Mouse (Mus musculus): ENCODE results near the gene Gfpt1. TPM values are rescaled to one million over a fixed set of nuclear protein-coding genes. Genes with fewer than 3 reads are reported as not detected.

Gfpt1 gene
- polyA plus RNA-seq, 1 experiment: 0.03 TPM

DNA sequence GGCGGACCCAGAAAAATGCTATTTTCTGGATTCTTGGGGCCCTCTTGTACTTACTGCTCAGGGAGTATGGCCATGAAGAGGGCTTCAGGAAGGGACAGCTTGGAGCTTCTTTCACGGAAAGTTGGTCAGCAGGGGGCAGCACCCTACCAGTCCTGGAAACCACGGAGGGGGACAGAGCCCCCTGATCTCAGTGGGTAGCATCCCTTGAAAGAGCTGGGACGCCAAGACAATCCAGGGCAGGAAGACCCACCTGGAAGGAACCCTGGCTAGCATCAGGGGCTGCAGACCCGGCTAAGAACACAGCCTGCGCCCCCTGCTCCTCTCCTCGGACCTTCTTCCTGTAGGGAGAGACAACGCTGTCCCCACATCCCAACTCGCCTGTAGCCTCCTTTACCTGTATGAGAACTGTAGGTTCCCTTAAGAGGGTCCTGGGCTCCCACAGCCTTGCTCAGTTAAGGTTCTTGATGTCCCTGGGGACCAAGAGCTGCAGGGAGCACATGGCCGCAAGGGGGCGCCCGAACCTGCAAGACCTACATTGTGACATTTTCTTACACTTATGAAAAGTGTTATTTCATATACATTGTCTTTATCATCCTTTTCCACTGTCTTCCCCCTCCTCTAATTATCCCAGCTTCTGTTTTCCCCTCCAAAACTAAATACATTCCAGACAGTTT is 58.8 kb downstream of the Gfpt1 start:
- no peaks in the 10 kb centered on the region; the same call in 1 of the 2 replicates for H3K27me3 ChIP-seq (ENCODE audit: control insufficient read depth)
- no peaks in the 10 kb centered on the region for H3K36me3 ChIP-seq (ENCODE audit: control insufficient read depth)
- H3K4me3 ChIP-seq (replicated peaks): no peak overlapping the region
- H3K9me3 ChIP-seq (ENCODE audit: control insufficient read depth, low read length): no peaks in the 10 kb centered on the region
- peaks cover 10% of the 10 kb centered on the region for H3K4me1 ChIP-seq (ENCODE audit: control insufficient read depth)
- TF ChIP-seq GATA1 (IDR thresholded peaks at IDR 0.05; ENCODE audit: low read length) (no peak), TAL1 (IDR thresholded peaks at IDR 0.05; ENCODE audit: low read length) (no peak)

DNA sequence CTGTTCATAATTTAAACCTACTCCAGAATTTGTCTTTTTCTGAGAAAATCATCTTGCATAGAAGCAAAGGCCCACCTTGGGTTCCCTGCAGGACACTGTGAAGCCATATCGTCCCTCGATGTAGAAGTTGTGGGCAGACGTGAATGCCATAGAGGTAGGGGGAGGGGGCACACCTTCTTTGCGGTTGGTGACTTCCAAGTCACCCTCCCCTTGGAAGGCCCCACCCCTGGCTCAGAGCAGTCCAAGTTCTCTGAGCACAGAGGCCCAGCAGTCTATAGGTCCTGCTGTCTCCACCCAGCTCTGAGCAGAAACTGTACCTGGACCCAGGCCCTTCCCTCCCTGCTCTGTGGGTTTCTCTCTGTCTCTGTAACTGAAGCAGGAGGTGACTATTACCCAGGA is 59.3 kb downstream of the Gfpt1 start:
- no peaks in the 10 kb centered on the region for H3K9me3 ChIP-seq (ENCODE audit: control insufficient read depth, low read length)
- no peak overlapping the region for H3K4me3 ChIP-seq (replicated peaks)
- peaks cover 10% of the 10 kb centered on the region for H3K4me1 ChIP-seq (ENCODE audit: control insufficient read depth)
- TF ChIP-seq TAL1 (IDR thresholded peaks at IDR 0.05; ENCODE audit: low read length): no peak
- TF ChIP-seq GATA1 (IDR thresholded peaks at IDR 0.05; ENCODE audit: low read length): no peak
- H3K36me3 ChIP-seq (ENCODE audit: control insufficient read depth): no peaks in the 10 kb centered on the region
- H3K27me3 ChIP-seq (ENCODE audit: control insufficient read depth): no peaks in the 10 kb centered on the region; the same call in 1 of the 2 replicates

DNA sequence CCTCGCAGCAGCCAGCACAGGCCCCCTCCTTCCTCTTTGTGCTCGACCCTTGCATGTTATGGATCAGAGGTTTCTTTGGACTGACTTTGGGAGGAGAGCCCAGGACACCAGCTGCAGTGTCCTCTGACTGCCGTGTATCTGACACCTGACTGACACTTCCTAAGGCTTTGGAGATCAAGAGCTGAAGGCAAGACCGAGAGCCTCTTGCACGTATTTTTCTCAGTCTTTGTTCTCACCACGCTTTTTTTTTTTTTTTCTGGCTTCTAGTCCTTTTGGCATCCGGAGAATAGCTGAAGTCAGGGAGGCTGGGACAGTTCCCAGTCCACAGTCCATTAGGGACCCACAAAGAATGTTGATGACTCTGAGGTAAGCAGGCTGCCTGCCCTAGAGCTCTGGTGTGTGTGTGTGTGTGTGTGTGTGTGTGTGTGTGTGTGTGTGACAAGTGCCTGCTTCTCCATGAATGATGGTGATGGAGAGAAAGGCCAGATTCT is 59.8 kb downstream of the Gfpt1 start:
- H3K36me3 ChIP-seq (ENCODE audit: control insufficient read depth): no peaks in the 10 kb centered on the region
- TF ChIP-seq TAL1 (IDR thresholded peaks at IDR 0.05; ENCODE audit: low read length) (no peak), GATA1 (IDR thresholded peaks at IDR 0.05; ENCODE audit: low read length) (no peak)
- no peaks in the 10 kb centered on the region; the same call in 1 of the 2 replicates for H3K27me3 ChIP-seq (ENCODE audit: control insufficient read depth)
- H3K4me1 ChIP-seq (ENCODE audit: control insufficient read depth): peaks cover 10% of the 10 kb centered on the region
- H3K4me3 ChIP-seq (replicated peaks): no peak overlapping the region
- no peaks in the 10 kb centered on the region for H3K9me3 ChIP-seq (ENCODE audit: control insufficient read depth, low read length)

DNA sequence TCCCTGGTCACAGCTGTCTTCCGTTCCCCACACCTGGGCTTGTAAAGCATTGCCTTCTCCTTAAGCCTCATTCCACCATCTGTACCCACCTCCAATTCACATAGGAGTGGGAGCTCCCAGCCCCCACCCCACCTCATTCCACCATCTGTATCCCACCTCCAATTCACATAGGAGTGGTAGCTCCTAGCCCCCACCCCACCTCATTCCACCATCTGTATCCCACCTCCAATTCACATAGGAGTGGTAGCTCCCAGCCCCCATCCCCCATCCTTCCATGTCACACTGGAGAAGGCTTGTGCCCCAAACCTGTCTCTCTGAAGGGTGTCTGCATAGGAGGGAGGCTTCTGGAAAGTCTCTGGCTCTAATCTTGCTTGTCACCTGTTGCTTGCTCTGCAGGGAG is 60.7 kb downstream of the Gfpt1 start:
- Histone ChIP-seq H3K9me3 (ENCODE audit: control insufficient read depth, low read length) (no peaks in the 10 kb centered on the region), H3K27me3 (ENCODE audit: control insufficient read depth) (no peaks in the 10 kb centered on the region; the same call in none of the 2 replicates), H3K4me1 (ENCODE audit: control insufficient read depth) (peaks cover 10% of the 10 kb centered on the region), H3K4me3 (replicated peaks) (no peak overlapping the region), H3K36me3 (ENCODE audit: control insufficient read depth) (no peaks in the 10 kb centered on the region)
- no peak for TF ChIP-seq TAL1 (IDR thresholded peaks at IDR 0.05; ENCODE audit: low read length)
- no peak for TF ChIP-seq GATA1 (IDR thresholded peaks at IDR 0.05; ENCODE audit: low read length)

DNA sequence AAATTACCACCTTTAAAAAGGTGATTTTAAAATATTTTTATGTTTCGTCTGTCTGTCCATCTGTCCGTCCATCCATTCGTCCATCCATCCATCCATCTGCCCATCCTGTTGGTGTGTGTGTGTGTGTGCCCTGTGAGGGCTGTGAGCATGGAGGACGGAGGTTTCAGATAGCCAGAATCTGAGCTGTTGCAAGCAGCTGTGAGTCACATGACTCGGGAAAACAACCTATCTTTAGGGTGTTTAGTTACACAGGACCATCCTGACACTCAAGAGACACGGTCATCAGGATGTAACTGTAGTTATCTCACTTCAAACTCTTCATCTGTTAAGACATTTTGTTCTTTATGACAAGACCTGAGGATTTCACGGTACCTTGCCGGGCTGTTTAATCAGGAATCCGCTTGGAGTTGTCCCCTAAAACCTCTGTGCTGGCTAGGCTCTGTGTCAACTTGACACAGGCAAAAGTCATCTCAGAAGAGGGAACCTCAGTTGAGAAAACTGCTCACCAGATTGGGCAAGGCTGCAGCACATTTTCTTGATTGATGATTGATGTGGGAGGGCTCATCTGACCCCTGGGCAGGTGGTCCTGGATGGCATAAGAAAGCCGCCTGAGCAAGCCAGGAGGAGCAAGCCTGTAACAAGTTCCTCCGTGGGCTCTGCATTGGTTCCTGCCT is 61.6 kb downstream of the Gfpt1 start, which contains the start of gene D6Ertd527e:
D6Ertd527e (plus strand) TSS at position 624 of the 674 bp plus-strand sequence.
- Histone ChIP-seq H3K9me3 (ENCODE audit: control insufficient read depth, low read length) (no peaks in the 10 kb centered on the region), H3K36me3 (ENCODE audit: control insufficient read depth) (no peaks in the 10 kb centered on the region), H3K4me1 (ENCODE audit: control insufficient read depth) (peaks cover 10% of the 10 kb centered on the region), H3K27me3 (ENCODE audit: control insufficient read depth) (peaks cover 2% of the 10 kb centered on the region), H3K4me3 (replicated peaks) (no peak within 1 kb of the TSS)
- no peak for TF ChIP-seq TAL1 (IDR thresholded peaks at IDR 0.05; ENCODE audit: low read length)
- no peak for TF ChIP-seq GATA1 (IDR thresholded peaks at IDR 0.05; ENCODE audit: low read length)

DNA sequence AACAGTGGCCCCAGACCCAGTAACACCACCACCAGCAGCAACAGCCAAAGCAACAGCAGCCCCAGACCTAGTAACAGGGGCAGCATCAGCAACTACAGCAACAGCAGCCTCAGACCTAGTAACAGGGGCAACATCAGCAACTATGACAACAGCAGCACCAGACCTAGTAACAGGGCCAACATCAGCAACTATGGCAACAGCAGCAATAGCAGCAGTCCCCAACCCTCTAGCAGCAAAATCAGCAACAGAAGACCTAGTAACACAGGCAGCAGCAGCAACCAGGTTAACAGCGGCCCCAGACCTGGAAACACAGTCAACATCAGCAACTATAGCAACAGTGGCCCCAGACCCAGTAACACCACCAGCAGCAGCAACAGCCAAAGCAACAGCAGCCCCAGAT is 68.8 kb downstream of the Gfpt1 start:
- no peaks in the 10 kb centered on the region for H3K9me3 ChIP-seq (ENCODE audit: control insufficient read depth, low read length)
- TF ChIP-seq TAL1 (IDR thresholded peaks at IDR 0.05; ENCODE audit: low read length) (no peak), GATA1 (IDR thresholded peaks at IDR 0.05; ENCODE audit: low read length) (no peak)
- H3K36me3 ChIP-seq (ENCODE audit: control insufficient read depth): no peaks in the 10 kb centered on the region
- no peak overlapping the region for H3K4me3 ChIP-seq (replicated peaks)
- peaks cover 7% of the 10 kb centered on the region for H3K27me3 ChIP-seq (ENCODE audit: control insufficient read depth)
- no peaks in the 10 kb centered on the region for H3K4me1 ChIP-seq (ENCODE audit: control insufficient read depth)

- Histone ChIP-seq H3K4me3 (replicated peaks) (no peak overlapping the region), H3K36me3 (ENCODE audit: control insufficient read depth) (no peaks in the 10 kb centered on the region), H3K9me3 (ENCODE audit: control insufficient read depth, low read length) (no peaks in the 10 kb centered on the region), H3K27me3 (ENCODE audit: control insufficient read depth) (peaks cover 7% of the 10 kb centered on the region), H3K4me1 (ENCODE audit: control insufficient read depth) (no peaks in the 10 kb centered on the region)
- TF ChIP-seq TAL1 (IDR thresholded peaks at IDR 0.05; ENCODE audit: low read length) (no peak), GATA1 (IDR thresholded peaks at IDR 0.05; ENCODE audit: low read length) (no peak)
Measured at GRCm38 (mm10) chr6:87112125-87112524, 69.5 kb downstream of the Gfpt1 start.

- TF ChIP-seq GATA1 (IDR thresholded peaks at IDR 0.05; ENCODE audit: low read length): no peak
- TF ChIP-seq TAL1 (IDR thresholded peaks at IDR 0.05; ENCODE audit: low read length): no peak
- Histone ChIP-seq H3K9me3 (ENCODE audit: control insufficient read depth, low read length) (peaks cover 2% of the 10 kb centered on the region), H3K4me3 (replicated peaks) (no peak overlapping the region), H3K36me3 (ENCODE audit: control insufficient read depth) (no peaks in the 10 kb centered on the region), H3K27me3 (ENCODE audit: control insufficient read depth) (peaks cover 2% of the 10 kb centered on the region), H3K4me1 (ENCODE audit: control insufficient read depth) (peaks cover 7% of the 10 kb centered on the region)
Measured at GRCm38 (mm10) chr6:87115981-87116380, 73.3 kb downstream of the Gfpt1 start.

DNA sequence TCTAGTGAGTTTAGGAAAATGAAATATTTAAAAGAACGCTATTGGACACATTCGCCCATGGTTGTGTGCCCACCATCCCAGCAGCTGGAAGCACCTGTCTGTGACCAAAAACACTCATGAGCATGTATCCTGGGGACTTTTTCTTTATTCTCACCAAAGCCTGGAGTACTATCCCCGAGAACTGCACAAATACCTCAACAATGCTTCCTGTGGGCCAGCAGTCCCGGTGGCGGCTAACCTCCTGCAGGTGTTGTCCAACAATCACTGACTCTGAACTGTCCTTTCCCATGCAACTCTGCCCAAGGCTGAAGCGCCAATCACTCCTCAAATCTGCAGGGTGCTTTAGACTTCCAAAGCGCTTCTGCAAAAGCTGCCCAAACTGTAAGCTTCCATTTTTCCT is 74.0 kb downstream of the Gfpt1 start:
- Histone ChIP-seq H3K27me3 (ENCODE audit: control insufficient read depth) (no peaks in the 10 kb centered on the region; the same call in none of the 2 replicates), H3K9me3 (ENCODE audit: control insufficient read depth, low read length) (peaks cover 2% of the 10 kb centered on the region)
- TF ChIP-seq GATA1 (IDR thresholded peaks at IDR 0.05; ENCODE audit: low read length) (no peak), TAL1 (IDR thresholded peaks at IDR 0.05; ENCODE audit: low read length) (no peak)

More for the DNA sequence above, 74.0 kb downstream of the Gfpt1 start:
- H3K4me1 ChIP-seq (ENCODE audit: control insufficient read depth): peaks cover 7% of the 10 kb centered on the region
- no peaks in the 10 kb centered on the region for H3K36me3 ChIP-seq (ENCODE audit: control insufficient read depth)
- no peak overlapping the region for H3K4me3 ChIP-seq (replicated peaks)

Data from erythroblast, embryonic 14.5 days (primary cell).